Mouse (Mus musculus): ENCODE measurements at regions not wholly inside any gene's neighbourhood (a gene's known extent, or its start where the extent isn't known, plus 50 kb on each side); places are given as distances from the start of the nearest gene placed in this dataset.

DNA sequence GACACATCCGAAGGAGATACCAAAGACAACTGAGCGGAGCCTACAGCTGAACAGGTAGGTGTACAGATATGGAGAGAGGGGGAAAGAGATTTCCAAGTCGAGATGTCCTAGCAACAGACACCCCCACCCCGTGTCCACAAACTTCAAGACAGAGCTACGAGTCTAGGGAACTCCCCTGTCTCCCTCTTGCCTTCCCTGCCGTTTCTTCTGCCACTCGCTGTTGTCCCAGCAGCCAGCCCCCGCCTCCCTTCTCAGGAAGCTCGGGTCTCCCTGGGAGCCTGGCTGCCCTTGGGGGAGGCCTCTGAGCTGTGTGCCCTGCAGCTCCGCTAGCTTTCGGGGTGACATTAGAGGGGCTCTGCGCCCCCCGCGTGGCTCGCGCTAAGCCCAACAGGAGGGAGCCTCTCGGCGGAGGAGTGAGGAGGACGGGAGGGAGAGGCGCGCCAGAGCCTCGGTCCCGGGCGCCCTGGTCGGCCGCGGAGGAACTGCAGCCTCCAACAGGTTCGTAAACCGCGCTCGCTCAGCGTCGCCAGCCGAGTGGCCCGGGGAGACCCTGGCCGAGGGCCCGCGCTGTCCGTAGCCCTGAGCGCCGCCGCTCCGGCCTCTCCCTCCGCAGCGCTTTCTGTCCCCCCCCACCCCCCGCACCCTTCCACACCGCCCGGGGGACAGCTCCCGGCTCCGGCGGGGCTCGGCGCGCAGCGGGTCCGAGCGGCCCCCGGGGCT, 68.6 kb upstream of the Cplx2 start:
- no peak for TF ChIP-seq CTCF (IDR thresholded peaks at IDR 0.05; ENCODE audit: low read depth)
- TF ChIP-seq EP300 (IDR thresholded peaks at IDR 0.05; ENCODE audit: low read depth), result no peak
